Mouse (Mus musculus): ENCODE results near the gene Fam8a1. TPM values are rescaled to one million over a fixed set of nuclear protein-coding genes. Genes with fewer than 3 reads are reported as not detected.
A peak's percentile ranks its signal among the peaks of the same experiment; 100 is the strongest.

The Fam8a1 gene
- polyA plus RNA-seq, 1 experiment = 17.5 TPM

GRCm38 (mm10) chr13:46669620-46670271 is 424 bp downstream of the Fam8a1 start:
- WGBS = 2% methylated on average over 69 of the region's 96 CpGs
- DNase-seq (ENCODE audit: low read depth, low spot score) = no peak

GRCm38 (mm10) chr13:46670514-46670913 is 1.2 kb downstream of the Fam8a1 start:
- 48% methylated on average over 9 of the region's 9 CpGs for WGBS
- DNase-seq (ENCODE audit: low read depth, low spot score) = no peak

GRCm38 (mm10) chr13:46674601-46675000 is 5.3 kb downstream of the Fam8a1 start:
- DNase-seq (ENCODE audit: low read depth, low spot score) = no peak
- WGBS = 50% methylated on average over 2 of the region's 2 CpGs

- no peak for DNase-seq (ENCODE audit: low read depth, low spot score)
- 63% methylated on average over 4 of the region's 4 CpGs for WGBS
These were observed 8.4 kb downstream of the Fam8a1 start for GRCm38 (mm10) chr13:46677721-46678120.

- DNase-seq (ENCODE audit: low read depth, low spot score) = no peak
- 70% methylated on average over 2 of the region's 2 CpGs for whole genome bisulfite sequencing
These were observed 13.6 kb downstream of the Fam8a1 start for GRCm38 (mm10) chr13:46682921-46683320.

GRCm38 (mm10) chr13:46683370-46683769 is 14.0 kb downstream of the Fam8a1 start:
- DNase-seq (ENCODE audit: low read depth, low spot score) = no peak

GRCm38 (mm10) chr13:46690559-46691241 is 21.4 kb downstream of the Fam8a1 start:
- no peak for DNase-seq (ENCODE audit: low read depth, low spot score)
- WGBS = 69% methylated on average over 4 of the region's 4 CpGs

More at GRCm38 (mm10) chr13:46683370-46683769, 14.0 kb downstream of the Fam8a1 start:
- WGBS = 29% methylated on average over 1 of the region's 1 CpGs

- 61% methylated on average over 1 of the region's 1 CpGs for WGBS
- DNase-seq (ENCODE audit: low read depth, low spot score) = peak; percentile 38
These were observed 26.1 kb downstream of the Fam8a1 start for GRCm38 (mm10) chr13:46695296-46695908.

GRCm38 (mm10) chr13:46695932-46696331 is 26.6 kb downstream of the Fam8a1 start:
- WGBS = 55% methylated on average over 1 of the region's 1 CpGs
- DNase-seq (ENCODE audit: low read depth, low spot score) = no peak

- WGBS = 47% methylated on average over 2 of the region's 2 CpGs
- no peak for DNase-seq (ENCODE audit: low read depth, low spot score)
These were observed 27.5 kb downstream of the Fam8a1 start for GRCm38 (mm10) chr13:46696788-46697187.

GRCm38 (mm10) chr13:46699372-46699771 is 30.1 kb downstream of the Fam8a1 start:
- DNase-seq (ENCODE audit: low read depth, low spot score) = no peak
- 85% methylated on average over 1 of the region's 1 CpGs for WGBS

GRCm38 (mm10) chr13:46701486-46701885 is 32.2 kb downstream of the Fam8a1 start:
- WGBS = 87% methylated on average over 2 of the region's 2 CpGs
- no peak for DNase-seq (ENCODE audit: low read depth, low spot score)

- WGBS = 88% methylated on average over 5 of the region's 5 CpGs
- DNase-seq (ENCODE audit: low read depth, low spot score) = no peak
These were observed 33.8 kb downstream of the Fam8a1 start for GRCm38 (mm10) chr13:46703138-46703537.

- 93% methylated on average over 5 of the region's 5 CpGs for WGBS
- DNase-seq (ENCODE audit: low read depth, low spot score) = no peak
These were observed 44.2 kb downstream of the Fam8a1 start for GRCm38 (mm10) chr13:46713486-46713885.

GRCm38 (mm10) chr13:46715976-46716639 is 46.8 kb downstream of the Fam8a1 start:
- no peak for DNase-seq (ENCODE audit: low read depth, low spot score)
- 58% methylated on average over 3 of the region's 3 CpGs for WGBS

- no peak for DNase-seq (ENCODE audit: low read depth, low spot score)
- 83% methylated on average over 5 of the region's 5 CpGs for WGBS
These were observed 49.6 kb downstream of the Fam8a1 start for GRCm38 (mm10) chr13:46718893-46719400.

GRCm38 (mm10) chr13:46721009-46721408 is 51.7 kb downstream of the Fam8a1 start:
- no peak for DNase-seq (ENCODE audit: low read depth, low spot score)

GRCm38 (mm10) chr13:46724371-46724770 is 55.0 kb downstream of the Fam8a1 start:
- no peak for DNase-seq (ENCODE audit: low read depth, low spot score)

GRCm38 (mm10) chr13:46725227-46725626 is 55.9 kb downstream of the Fam8a1 start:
- 8% methylated on average over 2 of the region's 2 CpGs for WGBS
- DNase-seq (ENCODE audit: low read depth, low spot score) = no peak

All from large intestine, adult 2 months (tissue).